Mouse (Mus musculus): Measurements from ENCODE around the gene Prss53.
"Not testable (repeated sequence)": the region's sequence is repeated elsewhere in the genome, so short reads cannot be mapped to it uniquely, and the experiment has no call there.

Prss53 gene

GRCm38 (mm10) chr7:127912190-127912871 lies 21.6 kb upstream of the Prss53 start, which contains the start of gene Kat8:
Kat8 (plus strand) TSS chr7:127912516.
- peak; percentile 94 to 96 for DNase-seq

GRCm38 (mm10) chr7:127908656-127909055 lies 17.9 kb upstream of the Prss53 start:
- peak in 1 of 2 experiments; percentile 67 for DNase-seq

GRCm38 (mm10) chr7:127907939-127908338 lies 17.2 kb upstream of the Prss53 start:
- no peak for DNase-seq

GRCm38 (mm10) chr7:127903971-127904796 lies 13.4 kb upstream of the Prss53 start, which contains the start of gene Bckdk:
Bckdk (plus strand) TSS chr7:127904082.
- DNase-seq, result peak; percentile 80 to 90

- DNase-seq, result no peak
Observed at GRCm38 (mm10) chr7:127901772-127902171, 11.0 kb upstream of the Prss53 start.

GRCm38 (mm10) chr7:127899997-127900396 lies 9.2 kb upstream of the Prss53 start:
- peak in 1 of 2 experiments; percentile 57 for DNase-seq

GRCm38 (mm10) chr7:127898179-127898956 lies 7.6 kb upstream of the Prss53 start:
- peak; percentile 27 to 55 for DNase-seq

GRCm38 (mm10) chr7:127897542-127897941 lies 6.8 kb upstream of the Prss53 start:
- peak in 1 of 2 experiments; percentile 31 for DNase-seq

- DNase-seq, result peak; percentile 71 to 79
Observed at GRCm38 (mm10) chr7:127896384-127896783, 5.6 kb upstream of the Prss53 start.

- not testable (repeated sequence) for DNase-seq
Observed at GRCm38 (mm10) chr7:127895891-127896290, 5.1 kb upstream of the Prss53 start.

- DNase-seq, result peak; percentile 98 to 99
Observed at GRCm38 (mm10) chr7:127895442-127895841, 4.7 kb upstream of the Prss53 start, which contains the start of the genes Gm21974 and Vkorc1. Gm21974 (minus strand) TSS chr7:127895454. Vkorc1 (minus strand) TSS chr7:127895617.

- peak in 1 of 2 experiments; percentile 27 for DNase-seq
Observed at GRCm38 (mm10) chr7:127894480-127894879, 3.7 kb upstream of the Prss53 start.

- DNase-seq, result peak in 1 of 2 experiments; percentile 31
Observed at GRCm38 (mm10) chr7:127888821-127889220, 1.9 kb downstream of the Prss53 start.

GRCm38 (mm10) chr7:127887781-127888180 lies 3.0 kb downstream of the Prss53 start:
- peak in 1 of 2 experiments; percentile 14 for DNase-seq

GRCm38 (mm10) chr7:127887191-127887590 lies 3.6 kb downstream of the Prss53 start:
- peak in 1 of 2 experiments; percentile 19 for DNase-seq

- DNase-seq, result peak in 1 of 2 experiments; percentile 21
Observed at GRCm38 (mm10) chr7:127886551-127886950, 4.2 kb downstream of the Prss53 start.

GRCm38 (mm10) chr7:127885951-127886350 lies 4.8 kb downstream of the Prss53 start:
- peak; percentile 37 to 65 for DNase-seq

GRCm38 (mm10) chr7:127880431-127880830 lies 10.3 kb downstream of the Prss53 start:
- peak in 1 of 2 experiments; percentile 27 for DNase-seq

GRCm38 (mm10) chr7:127879301-127879700 lies 11.5 kb downstream of the Prss53 start:
- DNase-seq, result peak in 1 of 2 experiments; percentile 19

GRCm38 (mm10) chr7:127876467-127877348 lies 14.1 kb downstream of the Prss53 start, which contains the start of gene Zfp668:
Zfp668 (minus strand) TSS chr7:127876828.
- DNase-seq, result peak; percentile 93 to 95

GRCm38 (mm10) chr7:127876041-127876466 lies 14.7 kb downstream of the Prss53 start, which contains the start of gene Zfp646:
Zfp646 (plus strand) TSS chr7:127876221.
- DNase-seq, result peak; percentile 78 to 90

Data from kidney, postnatal 25 days (tissue).